Mouse (Mus musculus) urinary bladder, postnatal 10 days (tissue): Measurements from ENCODE around the gene Gjb5.

ENCODE experiments used
- DNase-seq: peaks from one replicate; pipeline ENCODE4 v3.0.0; 2022; ENCODE audit warnings: low spot score

Gjb5 gene

DNA sequence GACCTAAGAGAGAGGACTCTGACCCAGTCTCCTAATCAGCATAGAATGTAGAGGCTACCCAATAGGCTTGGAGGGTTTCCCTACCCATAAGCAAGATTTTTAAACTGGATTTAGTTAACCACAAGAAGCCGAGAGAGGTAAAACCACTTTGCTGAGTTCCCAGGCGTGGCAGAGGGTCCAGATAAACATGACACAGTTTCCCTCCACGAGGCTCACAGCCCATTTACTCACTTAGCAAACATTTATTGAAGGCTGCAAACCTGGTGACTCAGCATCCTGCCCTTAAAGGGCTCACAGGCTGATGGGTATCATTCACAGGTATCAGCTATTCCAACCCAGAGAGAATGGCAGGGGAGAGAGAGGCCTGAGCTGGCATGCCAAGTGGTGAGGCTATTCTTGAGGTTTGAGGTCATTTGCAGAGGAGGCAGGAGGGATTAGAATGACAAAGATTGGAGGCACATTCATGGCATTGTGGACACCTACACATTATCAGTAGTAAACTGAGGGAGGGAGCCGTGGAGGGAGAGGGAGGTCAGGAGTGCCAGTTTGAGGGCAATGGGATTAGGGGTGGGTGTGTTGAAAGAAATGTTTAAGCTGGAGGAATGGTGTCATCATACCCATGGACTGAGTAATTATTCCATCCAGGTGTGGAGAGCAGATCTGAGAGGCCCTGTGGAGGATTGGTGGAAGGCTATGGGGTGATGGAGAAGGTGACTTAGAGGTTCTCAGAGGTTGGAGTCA is 8.3 kb downstream of the Gjb5 start:
- DNase-seq, result no peak

DNA sequence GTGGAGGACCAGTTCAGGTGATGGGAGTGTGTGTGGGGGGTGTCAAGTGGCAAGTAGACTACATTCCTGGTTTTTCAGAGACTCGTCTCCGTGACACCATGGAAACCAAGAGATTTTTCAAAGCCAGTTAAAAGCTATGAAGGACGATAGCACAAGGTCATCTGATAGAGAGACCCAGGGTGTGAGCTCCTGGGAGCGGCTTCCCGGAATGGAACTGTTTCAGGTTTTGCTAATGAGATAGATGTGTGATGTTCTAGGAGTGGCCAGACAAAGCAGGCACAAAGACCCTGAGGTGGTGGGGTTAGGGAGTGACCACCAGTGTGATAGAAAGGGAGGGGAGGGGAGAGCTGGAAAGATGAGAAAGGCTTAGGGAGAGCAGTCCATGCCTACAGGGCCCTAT is 13.0 kb downstream of the Gjb5 start:
- no peak for DNase-seq

DNA sequence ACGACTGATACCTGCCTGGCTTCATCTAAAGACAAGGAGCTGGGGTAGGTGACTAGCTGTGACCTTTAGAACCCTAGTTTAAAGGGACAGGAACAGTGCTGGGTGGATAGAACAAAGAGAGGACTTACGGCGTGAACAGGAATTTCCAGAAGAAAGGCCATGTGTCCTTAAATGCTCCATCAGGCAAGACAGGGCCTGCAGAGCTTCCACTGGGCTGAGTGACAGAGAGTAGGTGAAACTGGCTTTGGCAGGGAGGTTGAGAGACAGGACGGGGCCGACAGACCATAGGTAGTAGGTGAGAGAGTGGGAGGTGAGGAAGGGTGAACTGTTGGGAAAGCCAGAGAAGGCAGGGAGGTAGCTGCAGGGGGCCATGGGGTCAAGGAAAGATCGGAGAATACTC is 16.6 kb downstream of the Gjb5 start:
- no peak for DNase-seq

DNA sequence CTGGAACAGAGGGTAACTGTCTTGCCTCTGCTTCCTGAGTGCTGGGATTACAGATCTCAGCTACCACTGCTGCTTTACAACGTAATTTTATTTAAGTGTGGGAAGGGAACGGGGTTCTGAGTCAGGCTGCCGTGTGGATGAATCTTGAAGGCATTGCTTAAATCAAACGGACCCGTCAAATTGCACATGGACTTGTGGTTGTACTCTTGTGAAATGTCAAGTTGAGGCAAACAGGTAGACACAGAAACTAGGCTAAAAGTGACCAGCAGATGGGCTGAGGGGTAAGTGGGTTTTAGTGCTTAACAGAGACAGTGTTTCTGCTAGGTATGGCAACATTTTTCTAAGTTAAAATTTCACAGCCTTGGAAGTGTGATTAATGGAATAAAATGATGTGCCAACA is 20.3 kb downstream of the Gjb5 start:
- DNase-seq, result no peak

DNA sequence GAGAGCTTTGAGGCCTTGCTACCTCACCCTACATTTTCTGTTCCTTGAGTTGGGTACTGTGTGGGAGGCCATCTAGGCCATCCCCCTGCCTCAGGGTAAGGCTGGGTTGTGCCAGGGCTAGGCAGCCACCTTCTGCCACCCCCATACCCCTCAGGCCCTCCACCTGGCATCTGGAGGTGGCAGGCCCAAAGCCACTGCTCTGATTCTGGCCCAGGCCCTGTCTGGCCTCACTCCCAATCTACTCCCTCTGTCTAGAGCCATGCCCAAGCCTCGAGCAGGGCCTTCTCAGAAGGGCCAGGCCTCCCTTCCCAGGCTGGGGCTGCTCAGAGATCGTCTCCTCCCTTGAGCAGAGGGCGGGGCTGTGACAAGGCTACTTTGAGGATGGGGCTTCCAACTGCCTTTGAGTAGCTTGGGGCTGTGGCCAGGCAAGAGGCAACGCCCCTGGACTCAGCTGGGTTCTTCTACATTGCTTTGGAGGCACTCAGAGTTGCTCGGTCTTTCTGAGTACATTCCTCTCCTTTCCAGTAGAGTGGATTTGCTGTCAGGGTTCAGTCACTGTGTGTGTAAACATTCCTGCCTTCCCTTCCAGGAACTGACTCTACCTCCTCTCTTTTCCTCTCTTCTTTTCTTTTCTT is 23.0 kb downstream of the Gjb5 start:
- DNase-seq, result no peak

DNA sequence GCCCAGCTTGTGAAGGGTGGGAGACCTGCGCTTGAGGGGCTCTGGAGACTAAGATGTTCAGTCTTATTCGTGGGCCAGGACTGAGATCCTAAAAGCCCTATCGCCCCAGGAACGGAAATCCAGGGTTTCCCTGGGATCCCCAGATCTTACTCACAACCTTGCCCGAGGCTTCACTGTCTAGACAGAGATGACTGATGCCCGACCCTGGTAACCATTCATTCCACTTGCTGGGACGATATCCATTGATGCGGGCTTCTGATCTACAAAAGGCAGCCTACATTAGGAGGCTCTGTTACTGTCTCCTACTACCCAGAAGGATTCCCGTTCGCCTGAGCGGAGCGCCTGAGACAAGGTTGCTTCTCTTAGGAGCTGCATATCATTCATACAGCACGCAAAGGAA is 26.8 kb downstream of the Gjb5 start:
- no peak for DNase-seq

DNA sequence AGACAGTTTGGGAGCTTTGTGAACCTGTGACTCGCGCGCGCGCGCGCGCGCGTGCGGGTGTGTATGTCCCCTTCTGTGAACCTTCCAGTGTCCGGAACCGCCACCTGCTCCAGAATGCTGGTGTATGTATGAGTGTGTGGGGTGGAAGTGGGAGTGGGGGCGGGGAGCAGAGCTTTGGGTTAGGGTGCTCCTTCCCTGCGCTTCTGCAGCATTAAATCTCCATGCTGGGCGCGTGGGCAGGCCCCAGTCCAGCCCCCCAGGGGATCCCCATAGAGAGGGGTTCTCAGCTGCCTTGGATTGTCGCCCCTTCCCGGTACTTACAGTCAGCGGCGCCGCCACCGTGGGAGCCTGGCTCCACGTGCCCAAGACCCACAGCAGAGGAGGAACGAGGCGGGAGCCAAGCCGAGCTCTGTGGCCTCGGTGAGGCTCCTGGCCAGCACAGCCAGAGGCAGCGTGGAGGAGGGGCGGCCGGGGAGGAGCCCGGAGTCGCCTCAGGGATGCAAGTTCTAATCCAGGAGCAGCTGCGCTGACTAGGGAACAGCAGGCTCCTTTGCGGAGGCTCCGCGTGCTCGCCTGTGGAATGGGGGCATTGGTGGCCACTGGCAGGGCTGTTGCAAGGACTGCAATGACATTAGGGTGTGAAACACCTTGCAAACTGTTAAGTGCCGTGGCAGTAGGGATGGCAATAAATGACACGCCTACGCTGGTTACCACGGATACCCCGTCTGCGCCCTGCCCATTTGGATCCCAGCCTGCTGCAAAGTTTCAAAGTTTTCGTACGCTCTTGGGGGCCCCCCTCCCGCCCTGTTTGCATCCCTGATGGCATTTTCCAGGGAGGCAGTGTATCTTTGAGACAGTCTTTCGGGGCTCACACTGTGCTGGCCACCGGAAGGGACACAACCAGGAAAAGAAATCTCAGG is 27.5 kb downstream of the Gjb5 start, which contains the start of gene Gjb3:
Gene Gjb3 (minus strand): TSS at position 664 of the 920 bp plus-strand sequence.
- no peak for DNase-seq

DNA sequence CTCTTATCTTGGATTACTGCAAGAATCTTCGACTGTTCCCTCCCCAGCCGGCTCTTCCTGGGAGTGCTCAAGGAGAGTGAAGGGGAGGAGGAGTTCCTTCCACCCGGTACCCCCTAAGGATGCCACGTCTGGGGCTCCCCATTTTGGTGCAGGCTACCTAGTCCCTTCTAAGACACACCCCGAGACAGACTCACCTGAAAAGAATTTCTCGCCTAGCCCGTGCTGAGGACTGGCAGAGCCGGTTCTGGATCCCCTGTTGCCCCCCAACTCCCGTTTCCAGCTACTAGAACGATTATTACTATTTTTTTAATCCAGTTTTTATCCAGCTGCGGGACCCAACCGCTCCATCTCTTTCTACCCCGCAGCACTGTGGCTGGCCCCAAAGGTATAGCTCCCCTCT is 28.2 kb downstream of the Gjb5 start:
- no peak for DNase-seq

DNA sequence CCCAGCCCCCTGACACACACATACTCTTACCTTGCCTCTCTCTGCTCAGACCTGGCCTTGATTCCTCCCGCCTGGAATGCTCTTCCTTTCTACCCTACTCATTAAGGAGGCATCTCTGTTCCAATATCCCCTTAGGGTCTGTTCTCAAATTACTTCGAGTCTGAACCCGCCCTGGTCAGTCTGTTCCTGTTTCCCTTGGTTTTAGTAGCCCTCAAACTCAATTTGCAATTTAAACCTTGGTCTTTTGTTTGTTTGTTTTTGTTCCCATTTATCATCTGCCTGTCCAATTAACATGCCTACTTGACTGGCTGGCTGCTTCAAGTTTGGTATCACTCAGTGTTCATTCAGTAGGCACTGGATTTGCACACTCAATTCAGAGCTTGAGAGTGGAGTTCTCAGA is 28.9 kb downstream of the Gjb5 start:
- DNase-seq, result no peak

DNA sequence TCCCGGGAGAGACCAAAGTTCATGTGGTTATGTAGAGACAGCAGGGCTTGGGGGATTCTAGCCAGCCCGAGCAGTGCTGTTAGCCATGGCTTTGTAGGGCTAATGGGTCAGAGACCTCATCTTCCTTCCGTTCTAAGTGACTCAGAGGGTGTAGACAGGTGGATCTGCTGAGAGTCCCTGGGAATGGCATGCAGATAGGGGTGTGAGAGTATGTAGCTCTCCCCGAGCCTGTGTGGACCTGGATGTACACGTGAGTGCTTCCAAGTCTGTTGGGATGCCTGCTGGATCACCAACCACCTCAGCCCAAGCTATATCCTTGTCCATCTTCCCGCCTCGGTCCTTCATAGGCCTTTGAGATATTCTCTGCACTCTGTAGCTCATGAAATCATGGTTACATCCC is 29.6 kb downstream of the Gjb5 start:
- no peak for DNase-seq

DNA sequence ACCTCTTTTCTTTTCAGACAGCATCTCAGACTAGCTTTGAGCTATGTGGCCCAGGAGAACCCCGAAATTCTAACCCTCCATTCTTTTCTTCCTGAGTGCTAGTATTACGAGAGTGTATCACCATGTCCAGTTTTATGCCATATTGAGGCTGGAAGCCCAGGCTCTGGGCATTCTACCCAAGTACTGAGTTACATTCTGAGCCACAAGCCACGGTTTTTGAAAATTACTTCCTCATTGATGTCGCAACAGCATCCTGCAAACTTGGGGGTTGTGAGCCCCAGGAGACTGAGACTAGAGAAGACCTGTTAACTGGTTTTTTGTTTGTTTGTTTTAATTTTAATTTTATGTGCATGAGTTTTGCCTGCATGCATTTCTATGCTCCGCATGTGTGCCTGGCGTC is 30.2 kb downstream of the Gjb5 start:
- no peak for DNase-seq

DNA sequence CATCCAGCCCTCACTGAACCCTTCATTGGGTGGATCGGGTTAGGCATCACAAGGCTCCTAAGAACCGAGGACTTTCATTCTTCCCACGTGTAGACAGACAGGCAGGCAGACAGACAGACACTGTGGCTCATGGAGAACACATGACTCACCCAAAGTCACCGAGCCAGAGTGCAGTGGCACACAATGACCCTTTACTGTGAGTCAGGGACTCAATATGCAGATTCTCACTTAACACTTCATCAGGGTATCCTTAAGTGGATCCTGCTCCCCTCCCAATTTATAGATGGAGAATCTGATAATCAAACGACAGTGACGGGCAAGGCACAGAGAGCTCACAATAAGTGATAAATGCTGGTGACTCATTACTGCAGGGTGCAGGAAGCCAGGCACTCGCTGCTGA is 30.7 kb downstream of the Gjb5 start:
- no peak for DNase-seq

DNA sequence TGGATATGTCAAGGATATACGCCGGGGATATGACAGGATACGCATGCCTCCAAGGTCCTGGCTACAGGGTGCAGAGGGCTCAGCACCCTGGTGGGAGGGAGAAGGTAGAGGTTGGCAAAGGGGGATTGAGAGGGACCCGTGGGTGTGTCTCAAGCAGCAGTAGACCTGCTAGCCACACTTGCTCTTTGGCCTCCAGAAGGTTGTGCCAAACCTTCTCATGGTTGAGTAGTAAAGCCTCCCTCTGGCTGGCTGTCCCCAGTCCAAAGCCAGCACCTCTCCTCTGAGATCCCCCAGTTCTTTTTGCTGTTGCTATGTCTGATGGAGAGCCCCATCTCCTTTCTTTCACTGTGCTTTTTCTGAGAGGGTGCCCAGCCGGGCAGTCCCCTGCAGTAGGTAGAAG is 32.7 kb downstream of the Gjb5 start:
- no peak for DNase-seq

DNA sequence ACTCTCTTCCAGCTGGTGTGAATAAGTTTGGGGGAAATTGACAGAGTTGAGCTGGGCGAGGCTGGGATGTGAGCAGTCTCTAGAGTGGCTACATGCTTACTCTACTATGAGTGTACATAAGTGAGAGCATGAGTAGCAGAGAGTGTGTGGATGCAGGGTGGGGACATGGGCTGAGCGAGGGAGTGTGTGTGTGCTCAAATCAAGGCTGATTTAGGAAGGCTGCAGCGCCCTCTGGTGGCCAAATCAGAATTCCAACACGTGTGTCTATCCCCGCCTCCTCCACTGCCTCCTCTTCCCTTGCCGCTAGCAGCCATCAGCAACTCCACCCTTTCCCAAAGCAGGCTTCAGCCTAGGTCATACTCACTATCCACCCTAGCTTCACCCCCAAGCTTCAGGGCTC is 33.2 kb downstream of the Gjb5 start:
- peak; percentile 55 for DNase-seq

DNA sequence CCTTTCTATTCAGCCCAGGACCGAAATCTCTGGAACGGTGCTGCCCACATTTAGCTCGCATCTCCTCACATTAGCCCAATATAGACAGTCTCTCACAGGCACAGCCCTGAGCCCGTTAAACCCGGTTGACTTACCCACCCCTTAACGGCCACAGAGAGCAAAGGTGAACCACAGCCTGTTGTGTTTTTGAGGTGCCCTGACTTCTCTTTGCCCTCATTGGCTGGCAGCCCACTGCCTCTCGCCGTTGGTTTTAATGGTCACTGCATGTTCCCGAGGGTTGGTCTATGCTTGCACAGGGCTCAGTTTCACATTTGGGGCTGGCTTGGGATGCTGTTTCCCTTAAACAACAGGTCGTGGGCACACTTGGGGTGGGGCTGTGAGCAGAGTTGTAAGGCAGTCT is 33.7 kb downstream of the Gjb5 start:
- DNase-seq, result no peak

DNA sequence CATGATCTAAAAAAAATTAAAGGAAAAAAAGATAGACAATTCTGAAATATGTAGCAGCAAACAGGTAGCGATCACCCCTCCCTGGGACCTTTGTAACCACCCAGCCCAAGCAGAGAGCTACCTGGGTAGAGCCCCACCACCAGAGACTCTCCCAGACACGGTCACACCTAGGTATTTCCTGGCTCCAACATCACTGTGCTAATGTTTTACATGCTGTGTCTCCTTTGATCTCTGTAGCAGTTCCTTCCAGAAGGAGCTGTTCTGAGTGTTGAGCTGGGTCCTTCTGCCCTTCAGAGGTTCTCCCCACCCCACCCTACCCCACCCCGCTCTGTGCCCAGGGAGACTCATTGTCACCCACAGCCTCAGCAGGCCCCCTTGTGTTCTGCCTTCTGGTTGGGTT is 34.3 kb downstream of the Gjb5 start:
- no peak for DNase-seq

DNA sequence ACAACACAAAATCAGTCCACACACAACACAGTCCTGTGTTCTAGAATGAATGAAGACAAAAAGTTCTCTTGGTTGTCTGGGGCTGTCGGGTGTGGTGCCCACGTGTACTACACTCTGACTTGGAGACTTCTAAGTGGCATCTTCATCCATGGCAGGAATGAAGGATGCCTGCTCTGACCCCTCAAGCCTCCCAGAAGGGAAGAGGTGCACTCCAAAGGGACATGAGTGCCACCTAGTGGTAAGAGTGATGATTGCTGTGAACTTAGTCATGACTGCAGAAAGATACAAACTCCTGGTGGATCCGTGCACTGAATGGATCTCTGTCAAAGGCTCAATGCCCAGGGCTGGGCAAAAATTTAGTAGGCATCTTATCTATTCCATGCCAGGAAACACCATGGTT is 38.4 kb downstream of the Gjb5 start:
- DNase-seq, result no peak

DNA sequence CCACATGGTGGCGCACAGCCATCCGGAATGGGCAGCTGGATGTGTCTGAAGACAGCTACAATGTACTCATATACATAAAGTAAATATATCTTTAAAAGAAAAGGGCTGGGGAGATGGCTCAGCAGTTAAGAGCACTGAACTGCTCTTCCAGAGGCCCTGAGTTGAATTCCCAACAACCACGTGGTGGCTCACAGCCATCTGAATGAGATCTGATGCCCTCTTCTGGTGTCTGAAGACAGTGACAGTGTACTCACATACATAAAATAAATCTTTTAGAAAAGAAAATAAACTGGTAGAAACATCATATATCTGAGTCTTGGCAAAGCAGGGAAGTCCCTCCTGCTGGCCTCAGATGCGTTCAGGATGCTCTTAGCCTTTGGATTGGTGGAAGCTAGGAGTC is 40.8 kb downstream of the Gjb5 start:
- no peak for DNase-seq

DNA sequence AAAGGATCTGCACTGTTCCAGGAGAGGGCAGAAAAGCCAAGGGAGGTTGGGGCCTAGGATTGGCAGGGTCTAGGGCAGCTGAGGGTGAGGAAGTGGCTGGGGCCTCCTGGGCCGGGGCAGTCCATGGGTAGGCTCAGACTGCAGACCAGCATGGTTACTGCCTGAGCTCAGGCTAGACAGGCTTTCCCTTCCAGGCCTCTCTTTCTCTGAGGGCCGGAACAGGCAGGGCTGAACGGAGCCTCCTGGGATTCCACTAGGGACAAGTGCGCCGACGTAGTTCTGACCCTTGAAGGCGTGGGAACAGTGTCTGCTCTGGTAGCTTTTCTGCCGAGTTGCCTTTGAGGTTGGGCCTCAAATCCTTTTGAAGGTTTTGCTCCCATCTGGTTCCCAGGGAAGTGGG is 42.2 kb downstream of the Gjb5 start:
- DNase-seq, result no peak

DNA sequence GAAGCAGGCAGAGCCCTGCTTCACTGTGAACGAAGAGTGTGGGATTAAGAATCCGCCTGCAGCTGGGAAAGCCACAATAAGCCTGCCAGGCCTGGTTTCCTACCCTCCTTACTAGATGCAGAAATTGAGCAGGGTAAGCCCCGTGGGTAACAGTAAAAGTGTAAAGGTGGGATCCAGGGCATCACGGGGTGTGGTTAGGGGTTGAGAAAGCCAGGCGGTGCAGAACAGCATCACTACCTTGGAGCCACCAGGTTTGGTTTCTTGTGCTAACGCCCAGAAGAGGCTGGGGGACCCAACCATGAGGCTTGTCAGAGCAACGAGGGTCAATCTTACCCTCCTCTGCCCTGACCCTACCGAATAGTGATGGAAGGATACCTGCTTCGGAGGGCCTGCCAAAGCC is 43.4 kb downstream of the Gjb5 start:
- DNase-seq, result no peak

DNA sequence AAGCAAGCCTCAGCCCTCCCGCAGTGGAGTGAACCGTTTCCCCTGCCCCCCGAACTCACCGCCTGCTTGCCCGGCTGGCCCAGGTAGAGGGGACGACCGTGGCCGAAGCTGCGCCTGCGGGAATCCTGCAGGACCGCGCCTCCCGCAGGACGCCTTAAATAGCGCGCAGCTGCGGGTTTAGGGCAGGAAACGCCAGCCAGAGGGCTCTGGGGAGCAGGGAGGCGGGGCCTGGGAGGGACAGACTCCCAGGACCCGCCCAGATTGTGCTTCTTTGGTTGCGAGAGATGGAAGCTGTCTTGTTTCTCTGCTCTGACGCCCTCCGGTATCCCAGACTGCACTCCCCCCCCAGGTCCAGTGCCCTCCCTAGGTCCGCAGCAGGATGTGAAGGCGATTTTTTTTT is 44.1 kb downstream of the Gjb5 start, which contains the start of gene Gja4:
Gene Gja4 (minus strand): TSS at position 179 of the 400 bp plus-strand sequence.
- no peak for DNase-seq

DNA sequence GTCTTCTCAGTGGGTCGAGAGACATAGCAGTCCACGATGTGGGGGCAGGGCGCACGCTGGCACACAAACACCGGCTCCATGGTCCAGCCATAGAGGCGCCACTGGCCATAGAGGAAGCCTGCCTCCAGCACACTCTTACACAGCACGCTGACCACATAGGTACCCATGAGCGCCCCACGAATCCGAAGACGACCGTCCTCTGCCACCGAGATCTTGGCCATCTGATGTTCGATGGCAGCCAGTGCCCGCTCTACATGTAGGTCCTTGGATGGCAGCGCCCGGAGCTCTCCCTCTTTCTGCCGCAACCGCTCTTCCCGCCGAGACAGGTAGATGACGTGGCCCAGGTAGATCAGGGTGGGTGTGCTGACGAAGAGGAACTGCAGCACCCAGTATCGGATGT is 45.6 kb downstream of the Gjb5 start:
- no peak for DNase-seq

DNA sequence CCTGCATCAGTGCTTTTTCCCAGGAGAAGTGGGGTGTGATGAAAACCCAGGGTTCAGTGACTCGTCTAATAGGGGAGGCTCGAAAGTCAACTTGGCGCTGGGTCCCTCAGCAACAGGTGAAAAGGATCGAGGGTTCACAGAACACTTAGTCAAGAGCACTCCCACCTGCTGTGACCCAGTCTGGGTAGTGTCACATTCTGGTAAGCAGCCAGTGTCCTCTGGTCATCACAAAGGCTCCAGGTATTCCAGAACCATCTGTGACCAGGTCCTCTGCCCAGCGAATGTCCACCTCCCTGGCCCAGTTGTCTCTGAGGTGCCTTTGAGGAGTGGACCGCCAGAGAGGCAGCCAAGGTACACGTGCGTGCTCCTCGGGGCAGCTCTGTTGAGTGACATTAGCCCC is 46.4 kb downstream of the Gjb5 start:
- no peak for DNase-seq
